Mouse (Mus musculus) retina, embryonic 14.5 days (tissue): ENCODE measurements around the gene Tom1l2.

Source experiments
- DNase-seq: peaks from one replicate; pipeline ENCODE4 v3.0.0-alpha.2; 2015; ENCODE audit warnings: low spot score

Gene Tom1l2

DNA sequence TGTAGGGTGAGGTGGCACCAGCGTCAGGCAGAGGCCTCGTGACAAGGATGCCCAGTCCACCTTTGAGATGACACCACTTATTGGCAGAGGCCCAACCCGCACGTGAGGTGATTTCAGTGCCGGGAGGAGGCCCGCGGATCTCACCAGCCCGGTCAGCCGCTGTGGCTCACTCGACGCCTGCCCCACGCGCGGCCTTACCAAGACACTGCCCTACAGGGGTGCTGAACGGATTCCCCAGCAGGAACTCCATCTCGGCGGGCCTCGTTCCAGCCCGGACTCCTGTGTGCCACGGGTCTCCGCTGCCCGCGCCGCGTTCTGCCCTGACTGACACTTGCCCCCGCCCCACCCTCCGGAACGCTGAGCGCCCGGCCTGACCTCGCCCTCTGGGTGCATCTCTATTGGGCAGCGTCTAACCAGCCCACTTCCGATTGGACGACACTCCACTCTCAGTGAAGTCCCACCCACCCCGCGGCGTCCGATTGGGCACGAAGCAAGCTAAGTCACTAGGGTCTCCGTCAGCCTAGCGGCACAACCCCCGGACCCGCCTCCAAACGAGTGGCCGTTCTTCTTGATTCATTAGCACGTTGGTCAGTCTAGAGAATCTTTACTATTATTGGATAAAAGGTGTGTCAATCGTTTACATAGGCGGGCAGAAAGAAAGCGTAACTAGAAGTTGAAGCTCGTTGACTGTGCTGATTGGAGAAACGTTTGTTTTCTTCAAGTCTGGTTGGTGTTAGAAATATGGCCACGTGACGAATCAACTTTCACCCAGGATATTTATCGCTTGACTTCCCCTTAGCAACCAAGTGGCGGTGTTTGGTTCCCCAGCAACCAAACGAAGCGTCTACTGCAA lies at the start of gene Tom1l2, which contains the start of gene Drc3:
Gene Tom1l2 (minus strand): TSS at position 347 of the 853 bp plus-strand sequence.
Gene Drc3 (plus strand): TSS at position 771 of the 853 bp plus-strand sequence.
- peak; percentile 100 for DNase-seq

DNA sequence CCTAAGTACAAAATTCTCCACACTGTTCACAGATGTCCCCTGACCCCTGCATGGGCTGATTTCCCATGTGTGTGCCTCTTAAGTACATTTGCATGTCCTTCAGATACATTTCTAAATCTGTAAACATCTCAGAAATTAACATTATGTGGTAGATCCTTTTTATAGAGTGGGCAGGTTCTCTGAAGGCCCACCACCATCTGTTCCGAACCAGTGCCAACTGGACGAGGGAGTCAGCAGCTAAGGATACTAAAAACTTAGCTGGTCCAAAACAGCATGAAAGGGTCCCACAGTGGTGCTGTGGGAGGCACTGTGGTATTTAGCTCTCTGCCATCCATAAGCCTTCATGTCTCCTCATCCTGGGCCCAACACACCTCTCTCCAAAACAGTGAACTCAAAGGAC lies 44.5 kb upstream of the Tom1l2 start:
- no peak for DNase-seq

- DNase-seq, result no peak
Measured at GRCm38 (mm10) chr11:60396546-60396945, 43.8 kb upstream of the Tom1l2 start.

GRCm38 (mm10) chr11:60391346-60391745 lies 38.6 kb upstream of the Tom1l2 start:
- DNase-seq, result no peak

DNA sequence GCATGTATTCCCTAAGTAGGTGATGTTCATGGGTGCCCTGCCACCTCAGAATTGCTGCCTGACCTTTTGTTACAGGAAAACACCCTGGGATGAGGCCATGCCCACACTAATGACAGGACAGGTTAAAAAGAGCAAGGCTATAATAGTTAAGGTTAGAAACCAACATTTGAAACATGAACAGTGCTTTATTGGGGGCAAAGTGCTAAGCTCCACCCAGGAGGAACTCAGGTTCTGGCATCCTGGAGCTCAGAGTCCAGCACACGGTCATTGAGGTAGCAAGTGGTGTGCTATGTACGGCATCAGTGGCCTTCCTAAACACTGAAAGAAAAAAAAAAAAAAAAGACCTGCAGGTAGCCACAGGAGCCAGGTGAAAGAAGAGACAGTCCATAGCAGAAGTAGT lies 35.2 kb upstream of the Tom1l2 start:
- DNase-seq, result no peak

DNA sequence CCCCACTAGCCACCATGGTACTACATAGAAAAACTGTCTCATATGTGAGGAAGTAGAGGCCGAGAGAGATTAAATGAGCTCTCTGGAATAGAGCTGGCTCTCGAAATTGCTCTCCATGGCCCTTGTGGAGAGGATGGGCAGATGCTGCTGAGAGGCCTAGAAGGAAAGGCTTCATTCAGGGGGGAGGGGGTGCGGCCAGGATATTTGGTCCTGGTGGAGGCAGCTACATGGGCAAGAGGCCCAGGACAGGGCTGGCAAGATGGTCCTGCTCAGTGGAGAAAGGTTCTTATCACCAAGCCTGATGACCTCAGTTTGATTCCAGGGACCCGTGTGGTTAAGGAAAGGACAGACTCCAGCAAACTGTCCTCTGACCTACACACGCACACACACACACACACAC lies 33.2 kb upstream of the Tom1l2 start:
- DNase-seq, result no peak

DNA sequence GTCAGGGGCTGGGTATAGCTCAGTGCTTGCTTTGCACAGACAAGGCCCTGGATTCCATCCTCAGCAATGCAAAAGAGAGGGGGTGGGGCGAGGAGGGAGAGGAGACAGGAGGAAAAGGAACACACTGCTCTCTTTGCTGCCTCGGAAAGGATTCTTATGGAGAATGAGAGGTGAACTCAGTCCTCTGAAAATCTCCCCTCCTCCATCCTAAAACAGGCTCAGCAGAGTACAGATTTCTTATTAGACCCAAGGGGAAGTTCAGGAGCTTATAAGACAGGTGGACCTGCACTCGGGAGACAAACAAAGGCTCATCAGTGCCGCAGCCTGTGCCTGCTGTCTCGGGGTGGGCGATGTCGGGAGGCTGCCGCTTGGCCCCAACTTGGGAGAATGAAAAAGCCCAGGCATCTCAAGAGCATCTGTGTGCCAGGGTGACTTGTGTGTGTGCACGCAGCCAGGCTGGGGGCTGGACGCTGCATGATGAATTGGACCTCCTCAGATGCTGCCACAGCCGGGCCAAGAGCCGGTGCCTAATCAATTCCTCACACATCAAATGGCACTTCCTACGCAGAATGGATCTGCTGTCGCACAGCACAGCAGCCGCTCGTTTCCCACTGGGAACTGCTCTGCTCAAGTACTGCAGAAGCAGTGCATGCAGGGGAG lies 32.2 kb upstream of the Tom1l2 start:
- DNase-seq, result peak; percentile 53

DNA sequence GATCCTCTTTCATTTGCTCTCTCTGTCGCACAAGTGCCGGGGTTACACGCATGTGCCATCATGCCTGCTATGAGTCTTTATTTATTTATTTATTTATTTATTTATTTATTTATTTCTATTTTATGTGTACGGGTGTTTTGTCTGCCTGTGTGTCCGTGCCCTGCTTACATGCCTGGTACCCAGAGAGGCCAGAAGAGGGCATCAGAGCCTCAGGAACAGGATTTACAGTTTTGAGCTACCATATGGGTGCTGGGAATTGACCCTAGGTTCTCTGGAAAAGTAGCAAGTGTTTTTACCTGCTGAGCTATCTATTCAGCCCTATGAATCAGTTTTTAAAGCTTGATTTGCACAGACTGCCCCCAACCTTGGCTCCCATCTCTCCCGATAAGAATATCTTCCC lies 30.8 kb upstream of the Tom1l2 start:
- DNase-seq, result no peak

- DNase-seq, result no peak
Measured at GRCm38 (mm10) chr11:60374481-60374880, 21.8 kb upstream of the Tom1l2 start.

- DNase-seq, result no peak
Measured at GRCm38 (mm10) chr11:60370431-60370830, 17.7 kb upstream of the Tom1l2 start.

- DNase-seq, result no peak
Measured at GRCm38 (mm10) chr11:60369448-60369847, 16.7 kb upstream of the Tom1l2 start.

- DNase-seq, result no peak
Measured at GRCm38 (mm10) chr11:60368909-60369308, 16.2 kb upstream of the Tom1l2 start.

DNA sequence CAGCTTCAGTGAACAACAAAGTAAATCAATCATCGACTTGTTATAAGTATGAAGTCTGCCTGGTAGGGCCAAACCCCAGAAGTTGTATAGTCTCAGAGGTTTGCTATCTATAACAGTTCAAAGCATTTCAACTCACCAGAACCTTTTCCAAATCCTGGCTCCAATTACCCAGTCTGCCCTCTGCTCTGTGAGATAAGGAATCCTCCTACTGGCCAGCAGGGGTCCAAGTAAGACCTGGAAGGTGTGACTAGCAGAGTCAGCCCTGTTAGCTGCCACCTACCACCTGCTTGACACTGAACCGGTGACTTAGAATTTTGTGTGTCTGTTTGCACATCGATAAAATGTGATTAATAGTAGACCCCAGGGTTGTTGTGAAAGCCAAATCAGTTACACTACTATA lies 14.6 kb upstream of the Tom1l2 start:
- no peak for DNase-seq

DNA sequence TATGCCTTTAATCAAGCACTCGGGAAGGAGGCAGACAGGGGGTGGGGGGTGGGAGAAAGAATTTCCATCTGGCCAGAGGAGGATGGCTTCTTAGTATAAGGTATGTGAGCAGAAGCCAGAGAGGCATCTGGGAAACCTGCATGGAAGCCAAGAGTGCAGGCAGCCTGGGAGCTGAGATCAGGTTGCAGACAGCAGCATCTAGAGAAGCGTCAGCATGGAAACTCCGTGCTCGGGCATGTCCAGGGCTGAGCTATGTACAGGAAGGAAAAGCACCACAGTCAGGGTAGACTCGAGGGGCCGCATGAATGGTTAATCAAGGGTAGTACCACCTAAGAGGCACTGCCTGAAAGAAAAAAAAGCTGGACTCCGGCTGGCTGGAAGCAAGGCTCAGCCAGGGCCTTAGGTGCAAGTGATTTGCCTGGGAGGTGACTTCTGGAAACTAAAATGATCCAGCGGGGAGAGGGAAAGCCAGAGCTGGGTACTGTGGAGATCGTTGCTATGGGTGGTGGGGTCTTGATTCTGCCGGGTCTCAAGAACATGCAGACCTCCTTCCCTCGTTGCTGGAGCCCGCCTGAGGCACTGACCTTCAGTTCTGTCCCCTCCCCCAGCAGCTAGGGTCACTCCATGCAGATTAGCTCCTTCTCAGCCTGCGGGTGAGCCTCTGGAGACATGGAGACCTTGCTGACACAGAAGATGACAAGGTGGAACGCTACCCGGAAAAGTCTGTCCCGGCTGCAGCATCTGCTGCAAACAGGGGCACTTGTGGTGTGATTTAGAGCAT lies 13.7 kb upstream of the Tom1l2 start:
- no peak for DNase-seq

DNA sequence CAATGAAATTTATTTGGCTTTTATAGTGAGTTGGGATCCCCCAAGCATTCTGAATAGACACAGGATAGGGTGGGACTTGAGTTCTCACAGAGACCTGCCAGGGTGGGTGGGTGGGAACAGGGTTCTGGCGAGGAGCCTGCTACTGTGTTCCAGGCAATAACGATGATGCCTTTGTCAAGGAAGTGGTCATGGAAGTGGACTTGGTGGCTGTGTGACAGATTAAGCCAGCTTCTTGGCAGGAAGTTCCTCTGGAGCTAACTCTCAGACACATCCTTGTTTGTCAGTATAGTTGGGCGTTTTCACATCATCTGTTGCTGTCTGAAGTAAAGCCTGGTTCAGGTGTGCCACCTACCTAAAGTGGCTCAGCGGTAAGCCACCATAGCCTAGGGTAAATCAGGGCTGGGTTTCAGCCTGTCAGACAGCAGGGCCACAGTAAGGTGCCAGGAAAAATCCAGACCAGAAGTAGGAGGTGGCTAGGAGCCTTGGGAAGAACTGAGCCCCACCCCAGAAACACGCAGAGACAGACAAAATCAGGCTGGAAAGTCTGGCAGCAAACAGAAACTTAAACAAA lies 8.0 kb upstream of the Tom1l2 start:
- DNase-seq, result no peak

DNA sequence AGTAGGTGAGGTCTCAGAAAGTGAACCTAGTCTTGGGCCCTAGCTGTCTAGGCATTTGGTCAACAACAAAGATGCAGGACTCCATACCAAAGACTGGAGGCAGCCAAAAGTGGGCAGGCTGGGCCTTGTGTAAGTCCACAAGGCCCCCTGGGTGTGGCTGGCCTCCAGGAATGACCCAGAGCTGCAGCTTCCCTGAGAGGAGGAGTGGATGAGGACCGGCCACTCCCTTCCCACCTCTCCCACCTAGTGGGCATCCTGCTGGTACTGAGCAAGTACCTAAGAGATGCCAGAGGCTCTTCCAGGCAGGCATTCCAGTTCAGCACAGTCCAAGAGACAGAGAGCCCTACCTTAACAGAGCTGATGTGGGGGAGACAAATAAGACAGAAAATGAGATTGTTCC lies 7.2 kb upstream of the Tom1l2 start:
- DNase-seq, result no peak

GRCm38 (mm10) chr11:60359138-60359537 lies 6.4 kb upstream of the Tom1l2 start:
- no peak for DNase-seq

GRCm38 (mm10) chr11:60358548-60358947 lies 5.8 kb upstream of the Tom1l2 start:
- no peak for DNase-seq

- no peak for DNase-seq
Measured at GRCm38 (mm10) chr11:60357116-60357515, 4.4 kb upstream of the Tom1l2 start.

DNA sequence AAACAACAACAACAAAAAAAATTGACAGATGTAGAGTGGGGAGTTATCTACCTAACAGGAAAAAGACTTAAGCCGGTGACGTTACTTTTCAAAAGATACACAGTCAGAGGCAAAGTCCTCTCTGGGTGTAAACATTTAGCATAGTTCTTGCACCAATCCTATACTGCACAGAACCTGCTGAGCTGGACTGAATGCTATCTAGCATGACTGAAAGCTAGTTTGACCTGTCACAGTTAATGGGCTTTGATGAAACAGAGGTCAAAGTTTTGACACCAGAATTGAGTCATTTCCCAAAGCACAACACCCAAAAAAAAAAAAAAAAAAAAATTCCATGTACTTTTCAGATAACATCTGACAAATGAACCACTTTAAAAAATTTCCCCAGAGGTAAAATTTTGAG lies 3.2 kb upstream of the Tom1l2 start:
- DNase-seq, result no peak

- peak; percentile 15 for DNase-seq
Measured at GRCm38 (mm10) chr11:60351925-60352371, 757 bp downstream of the Tom1l2 start.

DNA sequence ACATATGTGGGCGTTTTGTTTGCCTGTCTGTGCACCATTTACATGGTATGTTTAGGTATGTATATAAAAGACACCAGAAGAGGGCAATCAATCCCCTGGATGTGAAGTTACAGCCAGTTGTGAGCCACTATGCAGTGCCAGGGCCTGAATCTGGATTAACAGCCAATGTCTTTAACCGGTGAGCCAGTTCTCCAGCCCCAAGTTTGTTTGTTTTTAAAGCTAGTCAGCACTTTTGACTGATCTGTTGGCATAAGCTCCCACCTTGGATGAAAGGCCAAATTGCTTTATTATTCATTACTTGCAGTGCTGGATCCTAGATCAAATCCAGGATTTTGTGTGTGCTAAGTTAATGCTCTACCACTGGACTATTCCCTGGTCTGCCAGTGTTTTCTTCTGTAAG lies 1.3 kb downstream of the Tom1l2 start:
- DNase-seq, result peak; percentile 27
